Mouse (Mus musculus): ENCODE measurements around the gene Smpd4. TPM values are rescaled to one million over a fixed set of nuclear protein-coding genes. Genes with fewer than 3 reads are reported as not detected.

Smpd4 gene
- polyA plus RNA-seq, 1 experiment from 2014 or later, result 67.9 TPM

DNA sequence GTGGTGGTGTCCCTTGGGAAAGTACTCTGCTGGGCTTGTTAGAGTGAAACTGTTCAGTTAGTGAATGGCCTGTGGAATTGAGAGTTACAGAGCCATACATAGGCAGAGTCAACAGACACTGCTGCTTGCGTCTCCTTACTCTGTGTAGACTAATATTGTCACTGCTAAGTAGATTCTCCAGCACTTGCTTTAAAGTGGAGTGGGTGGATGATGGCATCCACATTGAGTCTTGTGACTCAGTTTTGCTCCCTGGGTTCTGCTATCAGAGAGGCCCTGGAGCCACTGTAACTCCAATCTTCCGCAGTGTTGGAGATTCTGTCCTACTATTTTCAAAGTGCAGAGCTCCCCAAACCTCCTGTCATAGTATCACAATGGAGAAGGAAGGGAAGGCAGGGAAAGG lies 13.4 kb downstream of the Smpd4 start:
- Histone ChIP-seq H3K9me3 (ENCODE audit: control insufficient read depth, low read length) (no peaks in the 10 kb centered on the region), H3K27me3 (ENCODE audit: control insufficient read depth, insufficient read depth, low read length) (no peaks in the 10 kb centered on the region), H3K9ac (ENCODE audit: low read length) (no peak overlapping the region), H3K4me3 (ENCODE audit: low read depth, low read length) (no peak overlapping the region), H3K4me1 (ENCODE audit: control insufficient read depth, insufficient read depth, low read length) (no peaks in the 10 kb centered on the region), H3K4me2 (ENCODE audit: low read depth, severe bottlenecking) (no peak overlapping the region), H3K36me3 (ENCODE audit: control insufficient read depth, insufficient read depth, low read length) (peaks cover 33% of the 10 kb centered on the region), H3K27ac (replicated peaks; ENCODE audit: low read depth, low read length) (no peak overlapping the region)
- ATAC-seq (ENCODE audit: insufficient number of reproducible peaks, low FRiP score, low TSS enrichment, low read depth) (no peak), DNase-seq (ENCODE audit: low spot score) (no peak)
- 96% methylated on average over 2 of the region's 2 CpGs for WGBS

- Histone ChIP-seq H3K36me3 (ENCODE audit: control insufficient read depth, insufficient read depth, low read length) (peaks cover 29% of the 10 kb centered on the region), H3K27ac (replicated peaks; ENCODE audit: low read depth, low read length) (no peak overlapping the region), H3K4me3 (ENCODE audit: low read depth, low read length) (no peak overlapping the region), H3K27me3 (ENCODE audit: control insufficient read depth, insufficient read depth, low read length) (no peaks in the 10 kb centered on the region), H3K4me1 (ENCODE audit: control insufficient read depth, insufficient read depth, low read length) (no peaks in the 10 kb centered on the region), H3K9ac (ENCODE audit: low read length) (no peak overlapping the region), H3K9me3 (ENCODE audit: control insufficient read depth, low read length) (no peaks in the 10 kb centered on the region), H3K4me2 (ENCODE audit: low read depth, severe bottlenecking) (no peak overlapping the region)
- WGBS, result 83% methylated on average over 8 of the region's 8 CpGs
- ATAC-seq (ENCODE audit: insufficient number of reproducible peaks, low FRiP score, low TSS enrichment, low read depth), result no peak
- DNase-seq (ENCODE audit: low spot score), result no peak
Observed at GRCm38 (mm10) chr16:17633481-17634181, 14.5 kb downstream of the Smpd4 start.

GRCm38 (mm10) chr16:17636904-17637303 lies 17.8 kb downstream of the Smpd4 start:
- Histone ChIP-seq H3K4me1 (ENCODE audit: control insufficient read depth, insufficient read depth, low read length) (no peaks in the 10 kb centered on the region), H3K9ac (ENCODE audit: low read length) (no peak overlapping the region), H3K36me3 (ENCODE audit: control insufficient read depth, insufficient read depth, low read length) (peaks cover 36% of the 10 kb centered on the region), H3K4me2 (ENCODE audit: low read depth, severe bottlenecking) (no peak overlapping the region), H3K27me3 (ENCODE audit: control insufficient read depth, insufficient read depth, low read length) (no peaks in the 10 kb centered on the region), H3K27ac (replicated peaks; ENCODE audit: low read depth, low read length) (no peak overlapping the region), H3K9me3 (ENCODE audit: control insufficient read depth, low read length) (no peaks in the 10 kb centered on the region), H3K4me3 (ENCODE audit: low read depth, low read length) (no peak overlapping the region)
- WGBS, result 78% methylated on average over 2 of the region's 2 CpGs
- DNase-seq (ENCODE audit: low spot score) (no peak), ATAC-seq (ENCODE audit: insufficient number of reproducible peaks, low FRiP score, low TSS enrichment, low read depth) (no peak)

GRCm38 (mm10) chr16:17637610-17638009 lies 18.5 kb downstream of the Smpd4 start:
- Histone ChIP-seq H3K9me3 (ENCODE audit: control insufficient read depth, low read length) (no peaks in the 10 kb centered on the region), H3K4me2 (ENCODE audit: low read depth, severe bottlenecking) (no peak overlapping the region), H3K4me1 (ENCODE audit: control insufficient read depth, insufficient read depth, low read length) (no peaks in the 10 kb centered on the region), H3K27ac (replicated peaks; ENCODE audit: low read depth, low read length) (no peak overlapping the region), H3K9ac (ENCODE audit: low read length) (no peak overlapping the region), H3K36me3 (ENCODE audit: control insufficient read depth, insufficient read depth, low read length) (peaks cover 32% of the 10 kb centered on the region), H3K4me3 (ENCODE audit: low read depth, low read length) (no peak overlapping the region), H3K27me3 (ENCODE audit: control insufficient read depth, insufficient read depth, low read length) (no peaks in the 10 kb centered on the region)
- DNase-seq (ENCODE audit: low spot score) (no peak), ATAC-seq (ENCODE audit: insufficient number of reproducible peaks, low FRiP score, low TSS enrichment, low read depth) (no peak)
- 79% methylated on average over 2 of the region's 2 CpGs for WGBS

DNA sequence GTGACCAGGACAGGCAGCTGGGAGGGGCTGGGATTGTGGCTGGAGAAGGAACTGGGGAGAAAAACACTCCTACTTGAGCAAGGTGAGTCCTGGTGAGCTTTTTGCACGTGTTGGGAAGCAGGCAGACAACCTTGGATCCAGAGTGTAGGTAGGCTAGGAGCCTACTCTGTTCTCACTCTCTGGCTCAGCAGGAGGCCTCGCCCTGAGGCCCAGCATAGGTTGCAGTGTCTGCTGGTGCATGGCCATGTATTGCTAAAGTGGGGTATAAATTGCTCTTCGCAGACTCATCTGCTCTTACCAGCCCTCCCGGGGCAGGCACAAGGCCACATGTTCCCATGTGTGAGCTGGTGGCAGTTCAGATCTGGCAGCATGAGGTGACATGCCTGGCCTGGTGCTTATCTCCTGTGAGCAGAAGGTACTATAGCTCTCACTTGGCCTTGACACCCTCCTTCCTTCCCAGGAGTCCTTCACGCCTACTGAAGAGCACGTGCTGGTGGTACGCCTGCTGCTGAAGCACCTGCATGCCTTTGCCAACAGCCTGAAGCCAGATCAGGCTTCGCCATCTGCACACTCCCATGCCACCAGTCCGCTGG lies 19.0 kb downstream of the Smpd4 start:
- Histone ChIP-seq H3K9me3 (ENCODE audit: control insufficient read depth, low read length) (no peaks in the 10 kb centered on the region), H3K4me3 (ENCODE audit: low read depth, low read length) (no peak overlapping the region), H3K4me1 (ENCODE audit: control insufficient read depth, insufficient read depth, low read length) (no peaks in the 10 kb centered on the region), H3K27ac (replicated peaks; ENCODE audit: low read depth, low read length) (no peak overlapping the region), H3K36me3 (ENCODE audit: control insufficient read depth, insufficient read depth, low read length) (peaks cover 32% of the 10 kb centered on the region), H3K4me2 (ENCODE audit: low read depth, severe bottlenecking) (no peak overlapping the region), H3K9ac (ENCODE audit: low read length) (no peak overlapping the region), H3K27me3 (ENCODE audit: control insufficient read depth, insufficient read depth, low read length) (no peaks in the 10 kb centered on the region)
- 91% methylated on average over 9 of the region's 9 CpGs for WGBS
- DNase-seq (ENCODE audit: low spot score), result no peak
- ATAC-seq (ENCODE audit: insufficient number of reproducible peaks, low FRiP score, low TSS enrichment, low read depth), result no peak

DNA sequence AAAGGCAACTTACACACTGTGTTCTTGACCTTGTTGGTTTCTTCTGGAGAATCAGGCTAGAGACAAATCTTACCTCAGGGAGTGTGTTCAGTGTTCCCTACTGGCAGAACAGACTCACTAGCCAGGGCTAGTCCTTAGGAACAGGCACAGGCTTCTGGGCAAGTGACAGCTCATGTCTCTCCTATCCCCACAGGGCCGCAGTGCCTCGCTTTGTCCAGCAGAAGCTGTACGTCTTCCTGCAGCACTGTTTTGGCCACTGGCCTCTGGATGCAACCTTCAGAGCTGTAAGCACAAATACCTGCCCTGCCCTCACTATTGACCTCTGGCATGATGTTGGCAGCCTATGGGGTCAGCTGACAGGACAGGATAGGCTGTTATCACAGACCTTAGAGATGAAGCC lies 19.9 kb downstream of the Smpd4 start:
- no peak for ATAC-seq (ENCODE audit: insufficient number of reproducible peaks, low FRiP score, low TSS enrichment, low read depth)
- Histone ChIP-seq H3K36me3 (ENCODE audit: control insufficient read depth, insufficient read depth, low read length) (peaks cover 27% of the 10 kb centered on the region), H3K9ac (ENCODE audit: low read length) (no peak overlapping the region), H3K27ac (replicated peaks; ENCODE audit: low read depth, low read length) (no peak overlapping the region), H3K9me3 (ENCODE audit: control insufficient read depth, low read length) (no peaks in the 10 kb centered on the region), H3K4me3 (ENCODE audit: low read depth, low read length) (no peak overlapping the region), H3K4me1 (ENCODE audit: control insufficient read depth, insufficient read depth, low read length) (no peaks in the 10 kb centered on the region), H3K4me2 (ENCODE audit: low read depth, severe bottlenecking) (no peak overlapping the region), H3K27me3 (ENCODE audit: control insufficient read depth, insufficient read depth, low read length) (no peaks in the 10 kb centered on the region)
- DNase-seq (ENCODE audit: low spot score), result no peak
- 92% methylated on average over 3 of the region's 3 CpGs for WGBS

DNA sequence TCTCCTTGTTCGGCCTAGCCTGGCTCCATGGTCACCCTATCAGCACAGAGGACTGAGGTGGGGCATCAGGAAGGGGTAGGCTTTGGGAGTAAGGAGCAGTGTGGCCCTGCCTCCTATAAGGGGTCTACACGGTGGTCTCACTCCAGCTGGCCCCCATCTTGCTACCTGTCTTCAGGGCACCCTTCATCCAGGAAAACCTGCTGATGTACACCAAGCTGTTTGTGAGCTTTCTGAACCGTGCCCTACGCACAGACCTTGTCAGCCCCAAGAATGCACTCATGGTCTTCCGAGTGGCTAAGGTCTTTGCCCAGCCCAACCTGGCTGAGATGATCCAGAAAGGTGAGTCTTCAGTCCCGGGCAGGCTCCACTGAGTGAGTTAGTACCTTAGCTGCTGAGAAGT lies 20.8 kb downstream of the Smpd4 start:
- no peak overlapping the region for H3K27ac ChIP-seq (replicated peaks; ENCODE audit: low read depth, low read length)
- H3K4me2 ChIP-seq (ENCODE audit: low read depth, severe bottlenecking), result no peak overlapping the region
- peaks cover 27% of the 10 kb centered on the region for H3K36me3 ChIP-seq (ENCODE audit: control insufficient read depth, insufficient read depth, low read length)
- DNase-seq (ENCODE audit: low spot score), result no peak
- H3K9ac ChIP-seq (ENCODE audit: low read length), result no peak overlapping the region
- H3K4me1 ChIP-seq (ENCODE audit: control insufficient read depth, insufficient read depth, low read length), result no peaks in the 10 kb centered on the region
- ATAC-seq (ENCODE audit: insufficient number of reproducible peaks, low FRiP score, low TSS enrichment, low read depth), result no peak
- H3K27me3 ChIP-seq (ENCODE audit: control insufficient read depth, insufficient read depth, low read length), result no peaks in the 10 kb centered on the region
- no peak overlapping the region for H3K4me3 ChIP-seq (ENCODE audit: low read depth, low read length)
- 91% methylated on average over 6 of the region's 6 CpGs for WGBS
- H3K9me3 ChIP-seq (ENCODE audit: control insufficient read depth, low read length), result no peaks in the 10 kb centered on the region

DNA sequence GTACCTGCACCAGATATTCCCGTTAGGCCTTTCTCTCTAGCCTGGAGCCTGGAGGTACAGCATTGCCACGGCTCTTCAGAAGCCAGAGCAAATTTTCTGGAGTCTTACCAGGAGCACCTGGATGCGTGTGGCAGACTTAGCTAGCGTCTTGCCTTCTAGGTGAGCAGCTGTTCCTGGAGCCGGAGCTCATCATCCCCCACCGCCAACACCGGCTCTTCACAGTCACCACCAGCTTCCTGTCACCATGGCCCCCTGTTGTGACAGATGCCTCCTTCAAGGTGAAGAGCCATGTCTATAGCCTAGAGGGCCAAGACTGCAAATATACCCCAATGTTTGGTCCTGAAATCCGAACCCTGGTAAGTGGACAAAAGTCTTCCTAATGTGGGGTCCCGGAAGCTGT lies 21.6 kb downstream of the Smpd4 start:
- Histone ChIP-seq H3K36me3 (ENCODE audit: control insufficient read depth, insufficient read depth, low read length) (peaks cover 27% of the 10 kb centered on the region), H3K27me3 (ENCODE audit: control insufficient read depth, insufficient read depth, low read length) (no peaks in the 10 kb centered on the region), H3K4me1 (ENCODE audit: control insufficient read depth, insufficient read depth, low read length) (no peaks in the 10 kb centered on the region), H3K4me2 (ENCODE audit: low read depth, severe bottlenecking) (no peak overlapping the region), H3K27ac (replicated peaks; ENCODE audit: low read depth, low read length) (no peak overlapping the region), H3K9ac (ENCODE audit: low read length) (no peak overlapping the region), H3K9me3 (ENCODE audit: control insufficient read depth, low read length) (no peaks in the 10 kb centered on the region), H3K4me3 (ENCODE audit: low read depth, low read length) (no peak overlapping the region)
- WGBS, result 91% methylated on average over 9 of the region's 9 CpGs
- DNase-seq (ENCODE audit: low spot score) (no peak), ATAC-seq (ENCODE audit: insufficient number of reproducible peaks, low FRiP score, low TSS enrichment, low read depth) (no peak)

- 86% methylated on average over 6 of the region's 6 CpGs for WGBS
- H3K36me3 ChIP-seq (ENCODE audit: control insufficient read depth, insufficient read depth, low read length), result peaks cover 26% of the 10 kb centered on the region
Observed at GRCm38 (mm10) chr16:17641301-17641700, 22.1 kb downstream of the Smpd4 start.

More at GRCm38 (mm10) chr16:17641301-17641700, 22.1 kb downstream of the Smpd4 start:
- H3K4me2 ChIP-seq (ENCODE audit: low read depth, severe bottlenecking), result no peak overlapping the region
- no peak overlapping the region for H3K4me3 ChIP-seq (ENCODE audit: low read depth, low read length)
- no peak overlapping the region for H3K27ac ChIP-seq (replicated peaks; ENCODE audit: low read depth, low read length)
- H3K27me3 ChIP-seq (ENCODE audit: control insufficient read depth, insufficient read depth, low read length), result no peaks in the 10 kb centered on the region
- no peaks in the 10 kb centered on the region for H3K4me1 ChIP-seq (ENCODE audit: control insufficient read depth, insufficient read depth, low read length)
- no peak for ATAC-seq (ENCODE audit: insufficient number of reproducible peaks, low FRiP score, low TSS enrichment, low read depth)
- no peaks in the 10 kb centered on the region for H3K9me3 ChIP-seq (ENCODE audit: control insufficient read depth, low read length)
- H3K9ac ChIP-seq (ENCODE audit: low read length), result no peak overlapping the region
- DNase-seq (ENCODE audit: low spot score), result no peak
